Mouse (Mus musculus): ENCODE results near the gene Rbm31y. TPM values are rescaled to one million over a fixed set of nuclear protein-coding genes. Genes with fewer than 3 reads are reported as not detected.
"Not testable (repeated sequence)": the region's sequence is repeated elsewhere in the genome, so short reads cannot be mapped to it uniquely, and the experiment has no call there.

The Rbm31y gene
- total RNA-seq (2017), result not detected in 2 replicates

DNA sequence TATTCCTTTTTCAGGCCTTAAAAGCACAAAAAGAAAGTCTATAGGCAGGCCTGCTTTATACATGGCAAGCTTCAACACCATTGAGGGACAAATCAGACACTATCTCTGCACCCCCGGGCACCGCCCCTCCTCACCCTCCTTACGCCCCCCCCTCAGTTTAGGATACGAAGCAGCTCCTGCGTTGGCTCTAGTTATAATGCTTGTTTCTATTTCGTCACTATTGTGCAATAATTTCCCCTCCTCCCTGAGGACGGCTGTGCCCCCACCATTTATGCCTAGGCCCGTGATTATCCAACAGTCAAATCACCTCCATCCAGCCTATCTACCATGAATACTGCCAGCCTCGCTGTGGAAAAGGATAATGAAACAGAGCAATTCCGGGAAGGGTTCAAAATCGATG, at the start of gene Rbm31y:
TSS of gene Rbm31y (plus strand) at position 301 of the 400 bp plus-strand sequence.
- ATAC-seq (replicated peaks; ENCODE audit: low read depth, poor library complexity, severe bottlenecking), result not testable (repeated sequence)

Data from common myeloid progenitor, adult 5-6 weeks (primary cell).